Mouse (Mus musculus): ENCODE data around the gene Serbp1.

DNA sequence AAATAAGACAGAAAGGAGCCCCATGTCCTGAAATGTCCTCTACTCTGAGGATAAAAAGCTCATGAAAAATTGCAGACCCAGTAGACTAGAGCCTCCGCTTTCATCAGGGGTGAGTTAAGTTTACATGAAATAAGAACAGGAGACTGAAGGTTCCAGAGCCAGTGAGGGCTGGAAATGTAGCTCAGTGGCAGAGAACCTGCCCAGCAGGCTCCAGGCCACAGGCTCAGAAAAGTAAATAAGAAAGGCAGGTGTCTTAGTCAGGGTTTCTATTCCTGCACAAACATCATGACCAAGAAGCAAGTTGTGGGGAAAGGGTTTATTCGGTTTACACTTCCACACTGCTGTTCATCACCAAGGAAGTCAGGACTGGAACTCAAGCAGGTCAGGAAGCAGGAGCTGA is 44.4 kb upstream of the Serbp1 start:
- TF ChIP-seq EP300 (IDR thresholded peaks at IDR 0.05; ENCODE audit: low read depth) (no peak), CTCF (IDR thresholded peaks at IDR 0.05; ENCODE audit: low read depth) (no peak)
